Mouse (Mus musculus) C2C12 (cell line): ENCODE measurements around the gene Dclre1a. TPM values are rescaled to one million over a fixed set of nuclear protein-coding genes. Genes with fewer than 3 reads are reported as not detected.

Source experiments
- H3K27me3 ChIP-seq: one replicate; pipeline ENCODE4 v1.6.1; 2011; ENCODE audit not compliant: control insufficient read depth, insufficient read depth, insufficient read length
- H3K36me3 ChIP-seq: one replicate; pipeline ENCODE4 v1.6.1; 2011; ENCODE audit not compliant: control insufficient read depth, insufficient read depth
- H3K4me3 ChIP-seq: one replicate; pipeline ENCODE4 v1.5.1; 2011; ENCODE audit warnings: mild to moderate bottlenecking, control low read depth; ENCODE audit not compliant: poor library complexity, insufficient read depth, severe bottlenecking
- H3K79me2 ChIP-seq: one replicate; pipeline ENCODE4 v1.6.1; 2011; ENCODE audit not compliant: control insufficient read depth, insufficient read depth
- H3K79me3 ChIP-seq: one replicate; pipeline ENCODE4 v1.6.1; 2011; ENCODE audit warnings: low read depth, control low read depth
- H3ac ChIP-seq: one replicate; pipeline ENCODE3; 2011; ENCODE audit warnings: low read depth; ENCODE audit not compliant: control insufficient read depth, insufficient read length
- CEBPB ChIP-seq: IDR thresholded peaks from one replicate; pipeline ENCODE4 v1.6.1; 2011; ENCODE audit warnings: low read depth, mild to moderate bottlenecking, control low read depth, moderate library complexity
- CTCF ChIP-seq: IDR thresholded peaks from one replicate; pipeline ENCODE4 v1.5.1; 2011; ENCODE audit not compliant: control insufficient read depth, insufficient read depth, insufficient read length
- FOSL1 ChIP-seq: IDR thresholded peaks from one replicate; pipeline ENCODE4 v1.8.0; 2011; ENCODE audit warnings: mild to moderate bottlenecking, low read length; ENCODE audit not compliant: poor library complexity, insufficient read depth, severe bottlenecking
- MAX ChIP-seq: IDR thresholded peaks from one replicate; pipeline ENCODE4 v1.6.1; 2011; ENCODE audit warnings: mild to moderate bottlenecking, control low read depth
- MYOD1 ChIP-seq: IDR thresholded peaks from one replicate; pipeline ENCODE4 v1.6.1; 2011; ENCODE audit warnings: low read depth; ENCODE audit not compliant: control insufficient read depth, insufficient read length
- MYOG ChIP-seq: IDR thresholded peaks from one replicate; pipeline ENCODE4 v1.6.1; 2011; ENCODE audit not compliant: control insufficient read depth, insufficient read length; ENCODE audit errors: extremely low read depth
- USF1 ChIP-seq: IDR thresholded peaks from one replicate; pipeline ENCODE4 v1.6.1; 2011; ENCODE audit warnings: low read depth, mild to moderate bottlenecking, control low read depth, moderate library complexity
- polyA plus RNA-seq: library from polyadenylated mRNA; unstranded; fragments of >200 nt; fragmentation: generic; extraction: Trizol; gene quantifications from one replicate; pipeline ENCODE4 v1.2.1, GENCODE M21; 2012; ENCODE audit warnings: missing spikeins

Gene Dclre1a
- polyA plus RNA-seq, 1 experiment: 4.9 TPM

GRCm38 (mm10) chr19:56571913-56572312, 23.9 kb upstream of the Dclre1a start:
- H3ac ChIP-seq: no peak overlapping the region
- H3K79me3 ChIP-seq: peaks cover 15% of the 10 kb centered on the region
- TF ChIP-seq CTCF: no peak
- no peak for TF ChIP-seq CEBPB
- no peak for TF ChIP-seq MYOG
- no peak for TF ChIP-seq FOSL1
- TF ChIP-seq MAX: no peak
- TF ChIP-seq MYOD1: no peak
- no peak for TF ChIP-seq USF1
- H3K79me2 ChIP-seq: peaks cover 57% of the 10 kb centered on the region
- no peaks in the 10 kb centered on the region for H3K27me3 ChIP-seq
- H3K4me3 ChIP-seq: no peak overlapping the region
- peaks cover 22% of the 10 kb centered on the region for H3K36me3 ChIP-seq

DNA sequence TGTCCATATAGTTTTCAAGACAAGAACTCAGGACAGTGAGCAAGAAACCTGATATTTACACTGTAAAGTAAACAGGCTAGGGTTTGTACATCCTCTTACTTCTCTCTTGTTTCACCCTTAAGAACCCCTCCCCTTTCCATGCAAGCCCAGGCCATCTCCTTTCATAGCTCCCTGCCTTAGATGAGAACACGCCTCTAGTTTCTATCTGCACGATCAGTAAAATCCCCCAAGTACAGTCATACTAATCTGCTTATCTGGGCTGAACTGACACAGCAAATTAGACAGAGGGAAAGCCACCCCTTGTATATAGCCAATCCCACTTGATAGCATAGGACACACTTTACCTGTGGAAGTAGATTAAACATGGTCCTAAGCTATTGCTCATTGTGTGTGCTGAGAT, 23.2 kb upstream of the Dclre1a start:
- no peaks in the 10 kb centered on the region for H3K27me3 ChIP-seq
- no peak overlapping the region for H3ac ChIP-seq
- TF ChIP-seq CEBPB (no peak), MYOG (no peak), FOSL1 (no peak), MYOD1 (no peak), CTCF (no peak), USF1 (no peak), MAX (no peak)
- no peak overlapping the region for H3K4me3 ChIP-seq
- H3K79me2 ChIP-seq: peaks cover 64% of the 10 kb centered on the region
- H3K36me3 ChIP-seq: peaks cover 21% of the 10 kb centered on the region
- H3K79me3 ChIP-seq: peaks cover 17% of the 10 kb centered on the region

GRCm38 (mm10) chr19:56570781-56571180, 22.8 kb upstream of the Dclre1a start:
- Histone ChIP-seq H3K27me3 (no peaks in the 10 kb centered on the region), H3K4me3 (no peak overlapping the region), H3K79me3 (peaks cover 17% of the 10 kb centered on the region), H3ac (no peak overlapping the region), H3K79me2 (peaks cover 68% of the 10 kb centered on the region), H3K36me3 (peaks cover 21% of the 10 kb centered on the region)
- TF ChIP-seq FOSL1 (no peak), CEBPB (no peak), USF1 (no peak)

DNA sequence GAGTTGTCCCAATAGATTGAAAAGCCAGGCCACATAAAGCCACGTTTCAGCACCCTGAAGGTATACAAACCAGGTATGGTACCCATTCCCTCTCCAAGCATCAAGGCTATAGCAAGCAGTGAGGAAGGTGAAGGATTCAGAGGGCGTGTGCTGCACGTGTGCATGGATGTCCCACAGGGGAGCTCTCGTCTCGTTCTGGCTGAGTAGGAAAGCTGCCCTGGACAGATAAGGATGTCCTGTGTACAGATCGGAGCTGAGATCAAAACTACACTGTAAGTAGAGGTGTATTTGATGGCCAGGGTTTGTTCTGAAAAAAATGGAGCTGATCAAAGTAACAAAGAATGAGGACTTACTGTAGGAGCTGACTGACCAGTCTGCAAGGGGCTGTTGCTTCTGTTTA, 18.9 kb upstream of the Dclre1a start:
- Histone ChIP-seq H3K79me3 (peaks cover 37% of the 10 kb centered on the region), H3K36me3 (peaks cover 16% of the 10 kb centered on the region), H3K4me3 (no peak overlapping the region), H3K79me2 (peaks cover 76% of the 10 kb centered on the region), H3K27me3 (no peaks in the 10 kb centered on the region), H3ac (no peak overlapping the region)
- TF ChIP-seq MAX (no peak), CEBPB (no peak), FOSL1 (no peak), MYOD1 (no peak), USF1 (no peak), MYOG (no peak)

DNA sequence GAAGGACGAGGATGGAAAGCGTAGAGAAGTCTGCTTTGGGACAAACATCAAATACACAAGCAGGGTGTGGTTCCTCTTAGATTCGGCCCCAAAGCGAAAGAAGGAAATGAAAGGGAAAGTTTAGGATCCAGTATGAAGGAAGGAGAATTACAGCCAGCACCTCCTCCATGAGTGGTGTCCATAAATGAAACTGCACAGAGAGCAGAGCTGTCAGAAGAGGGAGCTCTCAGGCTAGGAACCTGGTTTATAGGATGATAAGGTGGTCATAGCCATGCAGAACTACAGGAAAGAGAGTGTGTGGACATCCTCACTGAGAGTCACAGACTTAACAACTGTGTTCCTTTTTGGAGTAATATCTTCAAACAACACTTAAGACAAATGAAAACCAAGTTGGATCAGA, 18.0 kb upstream of the Dclre1a start:
- Histone ChIP-seq H3ac (no peak overlapping the region), H3K79me2 (peaks cover 80% of the 10 kb centered on the region), H3K4me3 (no peak overlapping the region), H3K27me3 (no peaks in the 10 kb centered on the region), H3K79me3 (peaks cover 44% of the 10 kb centered on the region), H3K36me3 (peaks cover 11% of the 10 kb centered on the region)
- TF ChIP-seq MAX (no peak), MYOD1 (no peak), CTCF (peak; percentile 53)

DNA sequence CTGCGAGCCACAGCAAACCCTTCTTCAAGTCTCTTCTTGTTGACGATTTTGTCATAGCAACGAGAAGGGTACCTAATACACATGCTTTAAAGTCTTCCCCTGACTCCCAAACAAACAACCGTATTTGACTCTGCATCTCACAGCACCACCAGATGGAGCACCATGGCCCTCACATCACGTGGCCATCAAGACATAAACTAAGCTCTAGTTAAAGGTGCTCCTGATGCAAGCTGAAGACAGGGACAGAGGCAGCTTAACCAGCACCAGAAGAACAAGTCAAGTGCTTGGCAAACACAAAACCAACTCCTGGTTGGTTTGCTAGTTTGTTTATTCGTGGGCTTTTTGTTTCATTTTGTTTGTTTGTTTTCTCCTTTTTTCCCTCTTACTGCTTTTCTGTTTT, 17.3 kb upstream of the Dclre1a start:
- H3K79me3 ChIP-seq: peaks cover 50% of the 10 kb centered on the region
- TF ChIP-seq MAX (no peak), CTCF (peak; percentile 26), USF1 (peak; percentile 47)
- peaks cover 87% of the 10 kb centered on the region for H3K79me2 ChIP-seq
- peaks cover 7% of the 10 kb centered on the region for H3K36me3 ChIP-seq
- H3K4me3 ChIP-seq: no peak overlapping the region
- H3K27me3 ChIP-seq: no peaks in the 10 kb centered on the region
- H3ac ChIP-seq: no peak overlapping the region
